Mouse (Mus musculus): ENCODE results near the gene Pip4k2c. TPM values are rescaled to one million over a fixed set of nuclear protein-coding genes. Genes with fewer than 3 reads are reported as not detected.

Pip4k2c gene
- total RNA-seq, 4 experiments from 2014 or later, result 7.6 to 8.8 (median 8.4) TPM

Other genes with a start within 250 kb of the Pip4k2c start
- gene Ctdsp2, start 232.9 kb downstream of the Pip4k2c start, total RNA-seq (2022), result 100 to 1,000 TPM; 103 to 118 (median 106) TPM
- gene Avil, start 210.9 kb downstream of the Pip4k2c start, total RNA-seq (2022), result 1 to 10 TPM; 2.3 to 5.7 (median 3.6) TPM
- gene Tsfm, start 180.7 kb downstream of the Pip4k2c start, total RNA-seq (2022), result 10 to 100 TPM; 19.5 to 24.0 (median 21.7) TPM
- 10 to 100 TPM in 1 of 4 experiments, 1 to 10 TPM in 3; 8.6 to 12.4 (median 9.6) TPM for gene Mettl1, start 170.2 kb downstream of the Pip4k2c start, total RNA-seq (2022)
- not detected for gene Eef1akmt3, start 170.1 kb downstream of the Pip4k2c start, total RNA-seq (2022)
- not detected for gene Cyp27b1, start 163.3 kb downstream of the Pip4k2c start, total RNA-seq (2022)
- 1 to 10 TPM in 1 of 4 experiments, under 1 TPM in 3; 0.17 to 1.3 (median 0.76) TPM for gene March9, start 151.4 kb downstream of the Pip4k2c start, total RNA-seq (2022)
- gene Cdk4, start 148.1 kb downstream of the Pip4k2c start, total RNA-seq (2022), result 10 to 100 TPM; 41.3 to 46.4 (median 43.8) TPM
- gene Tspan31, start 141.3 kb downstream of the Pip4k2c start, total RNA-seq (2022), result 10 to 100 TPM; 21.0 to 24.9 (median 21.5) TPM
- 1 to 10 TPM in 2 of 4 experiments, under 1 TPM in 2; 0.60 to 1.7 (median 1.0) TPM for gene Agap2, start 136.3 kb downstream of the Pip4k2c start, total RNA-seq (2022)
- 10 to 100 TPM in 2 of 4 experiments, 1 to 10 TPM in 2; 7.4 to 13.9 (median 10.8) TPM for gene Os9, start 90.5 kb downstream of the Pip4k2c start, total RNA-seq (2022)
- under 1 TPM; 0.29 to 0.70 (median 0.38) TPM for gene B4galnt1, start 46.4 kb downstream of the Pip4k2c start, total RNA-seq (2022)
- gene Slc26a10, start 30.9 kb downstream of the Pip4k2c start, total RNA-seq (2022), result 1 to 10 TPM; 1.8 to 4.1 (median 2.7) TPM
- 10 to 100 TPM in 1 of 4 experiments, 1 to 10 TPM in 3; 7.1 to 12.1 (median 9.0) TPM for gene Arhgef25, start 21.5 kb downstream of the Pip4k2c start, total RNA-seq (2022)
- 10 to 100 TPM; 22.1 to 27.1 (median 23.2) TPM for gene Dtx3, start 15.9 kb downstream of the Pip4k2c start, total RNA-seq (2022)
- gene Kif5a, start 51.8 kb upstream of the Pip4k2c start, total RNA-seq (2022), result under 1 TPM; 0.22 to 0.36 (median 0.29) TPM
- gene Dctn2, start 54.8 kb upstream of the Pip4k2c start, total RNA-seq (2022), result 100 to 1,000 TPM in 2 of 4 experiments, 10 to 100 TPM in 2; 89.1 to 101 (median 99.3) TPM
- 10 to 100 TPM; 16.0 to 20.8 (median 17.4) TPM for gene Mbd6, start 77.4 kb upstream of the Pip4k2c start, total RNA-seq (2022)
- gene Mars, start 100.2 kb upstream of the Pip4k2c start, total RNA-seq (2022), result 10 to 100 TPM; 59.2 to 76.6 (median 66.0) TPM
- gene Arhgap9, start 110.4 kb upstream of the Pip4k2c start, total RNA-seq (2022), result 1 to 10 TPM in 1 of 4 experiments, under 1 TPM in 3; 0.39 to 1.2 (median 0.57) TPM
- under 1 TPM; 0.48 to 0.99 (median 0.78) TPM for gene Gli1, start 130.4 kb upstream of the Pip4k2c start, total RNA-seq (2022)
- not detected for gene Inhbe, start 142.8 kb upstream of the Pip4k2c start, total RNA-seq (2022)
- not detected for gene Inhbc, start 158.8 kb upstream of the Pip4k2c start, total RNA-seq (2022)
- 100 to 1,000 TPM; 130 to 135 (median 131) TPM for gene R3hdm2, start 168.7 kb upstream of the Pip4k2c start, total RNA-seq (2022)